Mouse (Mus musculus): Measurements from ENCODE around the gene Ppef1. TPM values are rescaled to one million over a fixed set of nuclear protein-coding genes. Genes with fewer than 3 reads are reported as not detected.
"Not testable (repeated sequence)": the region's sequence is repeated elsewhere in the genome, so short reads cannot be mapped to it uniquely, and the experiment has no call there.

Gene Ppef1
- polyA plus RNA-seq (2012; ENCODE audit: insufficient read depth, insufficient read length, low replicate concordance, missing spikeins), result not detected in 2 replicates

DNA sequence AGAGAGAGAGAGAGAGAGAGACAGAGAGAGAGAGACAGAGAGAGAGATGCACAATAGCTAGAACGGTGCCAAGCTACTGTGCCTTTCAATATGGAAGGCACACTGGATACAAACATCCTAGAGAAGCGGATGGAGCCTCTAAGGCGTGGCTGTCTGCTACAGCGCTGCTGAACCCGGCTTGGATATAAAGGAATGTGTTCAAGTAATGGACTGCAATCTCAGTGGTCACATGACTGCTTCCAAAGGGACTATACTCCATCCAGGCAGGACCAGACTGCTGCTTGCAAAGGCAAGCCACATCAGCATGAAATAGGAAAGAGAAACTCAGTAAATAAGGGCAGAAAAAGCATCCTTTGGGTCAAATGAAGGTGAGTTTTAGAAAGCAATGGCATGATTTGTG, at the start of gene Ppef1:
Ppef1 (minus strand) TSS at position 116 of the 400 bp plus-strand sequence.
- no peaks in the 10 kb centered on the region for H3K4me1 ChIP-seq (ENCODE audit: control insufficient read depth, insufficient read depth, low read length)
- no peak within 1 kb of the TSS for H3K4me3 ChIP-seq (ENCODE audit: insufficient read depth, low read depth, low read length)
- TF ChIP-seq POLR2A (IDR thresholded peaks at IDR 0.05; ENCODE audit: insufficient read depth, low read depth, low read length), result no peak
- no peak for TF ChIP-seq CTCF (IDR thresholded peaks at IDR 0.05; ENCODE audit: insufficient read depth, low read depth, low read length)
- no peak within 1 kb of the TSS for H3K27ac ChIP-seq (ENCODE audit: insufficient read depth, low read depth, low read length)
- 65% methylated on average over 5 of the region's 5 CpGs for WGBS

- TF ChIP-seq POLR2A (IDR thresholded peaks at IDR 0.05; ENCODE audit: insufficient read depth, low read depth, low read length), result no peak
- no peak for TF ChIP-seq CTCF (IDR thresholded peaks at IDR 0.05; ENCODE audit: insufficient read depth, low read depth, low read length)
- H3K4me1 ChIP-seq (ENCODE audit: control insufficient read depth, insufficient read depth, low read length), result no peaks in the 10 kb centered on the region
- 66% methylated on average over 5 of the region's 5 CpGs for WGBS
- no peak overlapping the region for H3K27ac ChIP-seq (ENCODE audit: insufficient read depth, low read depth, low read length)
- no peak overlapping the region for H3K4me3 ChIP-seq (ENCODE audit: insufficient read depth, low read depth, low read length)
These were observed 46.7 kb upstream of the Ppef1 start for GRCm38 (mm10) chrX:160782276-160782675.

DNA sequence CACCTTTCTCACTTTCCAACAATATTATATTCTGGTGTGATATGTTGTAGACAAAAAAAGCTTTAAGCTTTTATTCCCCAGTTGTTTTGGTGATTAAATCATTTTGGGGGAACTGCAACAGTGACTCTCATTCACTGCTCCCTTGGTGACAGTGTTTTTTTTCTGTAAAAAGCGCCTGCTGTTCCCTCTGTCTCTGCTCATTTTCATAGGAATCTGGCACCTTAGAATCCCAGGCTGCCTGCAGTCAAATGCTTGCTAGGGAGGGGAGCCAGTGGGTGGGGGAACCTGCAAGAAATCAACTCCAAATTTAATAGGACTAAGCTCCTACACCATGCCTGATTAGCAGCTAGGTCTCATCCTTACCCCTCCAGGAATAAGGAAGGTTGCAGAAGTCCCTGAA, 37.5 kb upstream of the Ppef1 start:
- H3K4me3 ChIP-seq (ENCODE audit: insufficient read depth, low read depth, low read length), result no peak overlapping the region
- WGBS, result 28% methylated on average over 1 of the region's 1 CpGs

GRCm38 (mm10) chrX:160769622-160770021, 34.1 kb upstream of the Ppef1 start:
- H3K4me1 ChIP-seq (ENCODE audit: control insufficient read depth, insufficient read depth, low read length); H3K4me3 ChIP-seq (ENCODE audit: insufficient read depth, low read depth, low read length); H3K27ac ChIP-seq (ENCODE audit: insufficient read depth, low read depth, low read length): not testable (repeated sequence)
- WGBS, result 92% methylated on average over 5 of the region's 5 CpGs

More for the DNA sequence above, 37.5 kb upstream of the Ppef1 start:
- H3K4me1 ChIP-seq (ENCODE audit: control insufficient read depth, insufficient read depth, low read length), result peaks cover 2% of the 10 kb centered on the region; the same call in 1 of the 2 replicates
- H3K27ac ChIP-seq (ENCODE audit: insufficient read depth, low read depth, low read length), result no peak overlapping the region
- TF ChIP-seq CTCF (IDR thresholded peaks at IDR 0.05; ENCODE audit: insufficient read depth, low read depth, low read length), result no peak
- TF ChIP-seq POLR2A (IDR thresholded peaks at IDR 0.05; ENCODE audit: insufficient read depth, low read depth, low read length), result no peak

DNA sequence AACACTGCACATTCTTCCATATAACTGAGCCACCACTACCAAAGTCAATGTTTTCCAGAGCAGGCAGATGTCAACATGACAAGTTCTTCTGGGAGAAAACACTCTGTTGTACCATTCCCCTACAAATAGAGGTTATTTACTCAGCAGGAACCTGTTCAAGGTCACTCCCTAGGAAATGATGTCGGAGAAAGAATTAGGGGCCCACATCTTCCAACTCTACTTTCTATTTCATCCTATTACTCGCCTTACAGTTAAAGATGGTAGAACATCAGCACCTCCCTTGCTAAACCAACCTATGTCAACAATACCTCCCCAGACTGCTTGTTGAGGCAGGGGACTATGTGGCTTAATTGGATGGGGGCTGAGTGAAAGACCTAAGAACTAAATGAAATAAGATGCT, 32.1 kb upstream of the Ppef1 start, which contains the start of gene Rs1:
Rs1 (plus strand) TSS at position 301 of the 400 bp plus-strand sequence.
- Histone ChIP-seq H3K4me1 (ENCODE audit: control insufficient read depth, insufficient read depth, low read length) (no peaks in the 10 kb centered on the region), H3K27ac (ENCODE audit: insufficient read depth, low read depth, low read length) (no peak within 1 kb of the TSS), H3K4me3 (ENCODE audit: insufficient read depth, low read depth, low read length) (no peak within 1 kb of the TSS)
- WGBS, result 90% methylated on average over 2 of the region's 2 CpGs
- TF ChIP-seq POLR2A (IDR thresholded peaks at IDR 0.05; ENCODE audit: insufficient read depth, low read depth, low read length) (no peak), CTCF (IDR thresholded peaks at IDR 0.05; ENCODE audit: insufficient read depth, low read depth, low read length) (no peak)

- no peak overlapping the region for H3K27ac ChIP-seq (ENCODE audit: insufficient read depth, low read depth, low read length)
- H3K4me1 ChIP-seq (ENCODE audit: control insufficient read depth, insufficient read depth, low read length), result no peaks in the 10 kb centered on the region
- TF ChIP-seq POLR2A (IDR thresholded peaks at IDR 0.05; ENCODE audit: insufficient read depth, low read depth, low read length), result no peak
- TF ChIP-seq CTCF (IDR thresholded peaks at IDR 0.05; ENCODE audit: insufficient read depth, low read depth, low read length), result no peak
- 26% methylated on average over 15 of the region's 15 CpGs for WGBS
- H3K4me3 ChIP-seq (ENCODE audit: insufficient read depth, low read depth, low read length), result peak overlapping the region; percentile 51
These were observed 30.7 kb upstream of the Ppef1 start for GRCm38 (mm10) chrX:160766233-160766616.

GRCm38 (mm10) chrX:160765389-160766232, 30.0 kb upstream of the Ppef1 start:
- 27% methylated on average over 30 of the region's 30 CpGs for WGBS
- TF ChIP-seq CTCF (IDR thresholded peaks at IDR 0.05; ENCODE audit: insufficient read depth, low read depth, low read length) (no peak), POLR2A (IDR thresholded peaks at IDR 0.05; ENCODE audit: insufficient read depth, low read depth, low read length) (no peak)
- no peak overlapping the region for H3K27ac ChIP-seq (ENCODE audit: insufficient read depth, low read depth, low read length)
- H3K4me3 ChIP-seq (ENCODE audit: insufficient read depth, low read depth, low read length), result peak overlapping the region; percentile 56
- H3K4me1 ChIP-seq (ENCODE audit: control insufficient read depth, insufficient read depth, low read length), result no peaks in the 10 kb centered on the region

- Histone ChIP-seq H3K27ac (ENCODE audit: insufficient read depth, low read depth, low read length) (no peak overlapping the region), H3K4me1 (ENCODE audit: control insufficient read depth, insufficient read depth, low read length) (no peaks in the 10 kb centered on the region), H3K4me3 (ENCODE audit: insufficient read depth, low read depth, low read length) (no peak overlapping the region)
- 98% methylated on average over 8 of the region's 8 CpGs for WGBS
- TF ChIP-seq CTCF (IDR thresholded peaks at IDR 0.05; ENCODE audit: insufficient read depth, low read depth, low read length), result no peak
- no peak for TF ChIP-seq POLR2A (IDR thresholded peaks at IDR 0.05; ENCODE audit: insufficient read depth, low read depth, low read length)
These were observed 15.2 kb upstream of the Ppef1 start for GRCm38 (mm10) chrX:160750808-160751207.

- Histone ChIP-seq H3K4me3 (ENCODE audit: insufficient read depth, low read depth, low read length) (no peak overlapping the region), H3K27ac (ENCODE audit: insufficient read depth, low read depth, low read length) (no peak overlapping the region), H3K4me1 (ENCODE audit: control insufficient read depth, insufficient read depth, low read length) (no peaks in the 10 kb centered on the region)
- 81% methylated on average over 1 of the region's 1 CpGs for WGBS
- no peak for TF ChIP-seq CTCF (IDR thresholded peaks at IDR 0.05; ENCODE audit: insufficient read depth, low read depth, low read length)
- no peak for TF ChIP-seq POLR2A (IDR thresholded peaks at IDR 0.05; ENCODE audit: insufficient read depth, low read depth, low read length)
These were observed 13.1 kb upstream of the Ppef1 start for GRCm38 (mm10) chrX:160748653-160749052.

Data from olfactory bulb, adult 2 months (tissue).